Mouse (Mus musculus) cerebellum, adult 9-10 months (tissue): Measurements from ENCODE around the gene Ranbp10.
"Not testable (repeated sequence)": the region's sequence is repeated elsewhere in the genome, so short reads cannot be mapped to it uniquely, and the experiment has no call there.

Experiments used
- DNase-seq: peaks from one replicate; pipeline ENCODE4 v3.0.0; 2022

Ranbp10 gene

GRCm38 (mm10) chr8:105833740-105834139, 6.6 kb upstream of the Ranbp10 start:
- DNase-seq: not testable (repeated sequence)

GRCm38 (mm10) chr8:105826379-105826778, 771 bp downstream of the Ranbp10 start:
- DNase-seq: no peak

- DNase-seq: no peak
Observed at GRCm38 (mm10) chr8:105825506-105825905, 1.6 kb downstream of the Ranbp10 start.

GRCm38 (mm10) chr8:105820925-105821324, 6.2 kb downstream of the Ranbp10 start:
- DNase-seq: no peak

- DNase-seq: no peak
Observed at GRCm38 (mm10) chr8:105819659-105820058, 7.5 kb downstream of the Ranbp10 start.

- no peak for DNase-seq
Observed at GRCm38 (mm10) chr8:105813241-105813640, 13.9 kb downstream of the Ranbp10 start.

- DNase-seq: no peak
Observed at GRCm38 (mm10) chr8:105812511-105812910, 14.6 kb downstream of the Ranbp10 start.

GRCm38 (mm10) chr8:105811543-105811942, 15.6 kb downstream of the Ranbp10 start:
- no peak for DNase-seq

GRCm38 (mm10) chr8:105811061-105811460, 16.1 kb downstream of the Ranbp10 start:
- DNase-seq: peak; percentile 55

GRCm38 (mm10) chr8:105810245-105810786, 16.8 kb downstream of the Ranbp10 start:
- no peak for DNase-seq

- no peak for DNase-seq
Observed at GRCm38 (mm10) chr8:105808480-105808879, 18.7 kb downstream of the Ranbp10 start.

- no peak for DNase-seq
Observed at GRCm38 (mm10) chr8:105807766-105808165, 19.4 kb downstream of the Ranbp10 start.

GRCm38 (mm10) chr8:105805964-105806363, 21.2 kb downstream of the Ranbp10 start:
- DNase-seq: no peak

- DNase-seq: no peak
Observed at GRCm38 (mm10) chr8:105805346-105805745, 21.8 kb downstream of the Ranbp10 start.

- DNase-seq: no peak
Observed at GRCm38 (mm10) chr8:105804797-105805196, 22.4 kb downstream of the Ranbp10 start.

GRCm38 (mm10) chr8:105801153-105801904, 25.8 kb downstream of the Ranbp10 start:
- DNase-seq: no peak

GRCm38 (mm10) chr8:105799091-105799812, 27.9 kb downstream of the Ranbp10 start:
- DNase-seq: peak; percentile 58

GRCm38 (mm10) chr8:105798408-105798807, 28.7 kb downstream of the Ranbp10 start:
- DNase-seq: no peak

- no peak for DNase-seq
Observed at GRCm38 (mm10) chr8:105795785-105796184, 31.4 kb downstream of the Ranbp10 start.

- no peak for DNase-seq
Observed at GRCm38 (mm10) chr8:105794009-105794598, 33.0 kb downstream of the Ranbp10 start.

- DNase-seq: no peak
Observed at GRCm38 (mm10) chr8:105793331-105793730, 33.8 kb downstream of the Ranbp10 start.

- DNase-seq: no peak
Observed at GRCm38 (mm10) chr8:105789626-105790025, 37.5 kb downstream of the Ranbp10 start.

- DNase-seq: no peak
Observed at GRCm38 (mm10) chr8:105788927-105789326, 38.2 kb downstream of the Ranbp10 start.

GRCm38 (mm10) chr8:105788241-105788640, 38.9 kb downstream of the Ranbp10 start:
- peak; percentile 45 for DNase-seq
